Mouse (Mus musculus) G1E-ER4 (cell line): ENCODE data around the gene Podn. TPM values are rescaled to one million over a fixed set of nuclear protein-coding genes. Genes with fewer than 3 reads are reported as not detected.

ENCODE experiments used
- GATA1 ChIP-seq: IDR thresholded peaks from one replicate; pipeline ENCODE4 v1.8.0; 2012; ENCODE audit warnings: low read length, inconsistent platforms
- polyA plus RNA-seq: library from polyadenylated mRNA; stranded (reverse); fragments of >175 nt; gene quantifications from 2 replicates; pipeline ENCODE4 v1.2.3, GENCODE M21; 2012

The Podn gene
- polyA plus RNA-seq, 1 experiment, result not detected

DNA sequence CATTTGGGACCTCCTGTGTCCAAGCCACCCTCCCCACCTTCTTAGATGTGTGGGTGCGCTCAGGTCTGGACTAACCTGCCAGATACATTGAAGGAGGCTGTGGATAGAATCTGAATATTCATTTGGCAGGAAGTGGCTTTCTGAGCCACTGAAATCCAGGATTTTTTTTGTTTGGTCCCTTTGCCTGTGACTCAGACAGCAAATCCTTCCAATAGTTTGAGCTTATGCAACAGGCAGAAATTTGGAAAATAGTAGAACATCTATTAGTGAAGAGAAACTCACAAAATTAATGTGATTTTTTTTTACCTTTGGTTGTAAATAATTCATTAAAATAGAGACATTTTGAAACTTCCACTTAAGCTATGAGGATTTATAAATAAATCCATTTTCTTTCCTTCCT lies 125.1 kb downstream of the Podn start:
- no peak for TF ChIP-seq GATA1

GRCm38 (mm10) chr4:107969781-107970180 lies 126.5 kb downstream of the Podn start:
- TF ChIP-seq GATA1, result no peak

DNA sequence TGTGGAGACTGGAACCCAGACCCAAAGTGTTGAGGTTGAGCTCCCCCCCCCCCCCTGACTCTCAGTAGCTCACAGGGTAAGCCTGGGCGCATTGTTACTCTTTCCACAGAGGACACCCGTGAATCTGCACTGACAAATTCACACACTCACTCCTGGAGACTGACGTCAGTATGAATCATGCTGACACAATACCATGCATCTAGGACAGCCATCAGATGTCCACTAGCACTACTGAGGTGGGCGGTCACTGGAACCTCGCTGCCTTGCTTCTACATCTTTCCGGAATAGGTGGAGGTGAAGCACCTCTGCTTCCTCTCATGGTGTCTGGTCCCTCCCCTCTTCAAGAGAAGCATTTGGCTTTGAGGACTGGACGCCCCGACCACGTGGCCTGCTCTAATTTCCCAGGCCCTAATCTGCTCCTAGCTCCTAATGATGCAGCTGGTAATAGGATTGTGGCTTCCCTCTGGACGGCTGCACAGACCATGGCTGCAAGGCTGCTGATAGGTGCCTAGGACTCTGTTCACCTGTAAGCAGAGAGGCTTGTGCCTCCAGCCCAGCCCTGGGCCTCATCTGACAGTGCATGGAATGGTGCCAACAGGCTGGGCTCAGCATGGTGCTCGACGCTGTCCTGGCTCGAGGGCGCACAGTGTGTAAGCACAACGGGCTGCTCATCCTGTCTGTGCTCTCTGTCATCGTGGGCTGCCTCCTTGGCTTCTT lies 128.1 kb downstream of the Podn start, which contains the start of gene Slc1a7:
Gene Slc1a7 (plus strand): TSS at position 367 of the 717 bp plus-strand sequence.
- no peak for TF ChIP-seq GATA1

- no peak for TF ChIP-seq GATA1
Measured at GRCm38 (mm10) chr4:107966416-107967109, 129.7 kb downstream of the Podn start.

Other genes starting within 250 kb of the Podn start
- gene Magoh, start 216.7 kb downstream of the Podn start, polyA plus RNA-seq, result 4.3 and 8.7 TPM in 2 replicates
- gene 0610037L13Rik, start 206.6 kb downstream of the Podn start, polyA plus RNA-seq, result 2.5 and 3.3 TPM in 2 replicates
- gene Cpt2, start 172.8 kb downstream of the Podn start, polyA plus RNA-seq, result 69.1 and 95.6 TPM in 2 replicates
- gene Slc1a7, start 128.1 kb downstream of the Podn start, polyA plus RNA-seq, result not detected in 2 replicates
- 19.1 and 39.2 TPM in 2 replicates for gene Scp2, start 48.6 kb upstream of the Podn start, polyA plus RNA-seq
- gene Echdc2, start 69.0 kb upstream of the Podn start, polyA plus RNA-seq, result not detected in 2 replicates
- not detected in 2 replicates for gene Zyg11a, start 121.6 kb upstream of the Podn start, polyA plus RNA-seq
- 2.1 and 3.9 TPM in 2 replicates for gene Zyg11b, start 204.7 kb upstream of the Podn start, polyA plus RNA-seq
- 0.78 and 10.6 TPM in 2 replicates for gene Coa7, start 231.7 kb upstream of the Podn start, polyA plus RNA-seq